Mouse (Mus musculus) mouse embryonic stem cell (cell line): ENCODE data around the gene Higd1c.

Source experiments
- in situ Hi-C, 2 experiments: fragments of 300-500 bp; cut with MboI; formaldehyde crosslinking; loops; 1 replicate in 1 of 2; 3 replicates in 1 of 2; pipeline ENCODE4 v1.14.3; 2019 to 2020; ENCODE audit warnings: low sequenced_read_pairs in 2 of 2, low pct_unique_long_range_greater_than_20kb in 1 of 2, mixed read lengths in 1 of 2; ENCODE audit not compliant: unreplicated experiment in 1 of 2

Gene Higd1c

GRCm38 (mm10) chr15:100422899-100423860, 58.8 kb downstream of the Higd1c start:
- in situ Hi-C loops: no loop called here

DNA sequence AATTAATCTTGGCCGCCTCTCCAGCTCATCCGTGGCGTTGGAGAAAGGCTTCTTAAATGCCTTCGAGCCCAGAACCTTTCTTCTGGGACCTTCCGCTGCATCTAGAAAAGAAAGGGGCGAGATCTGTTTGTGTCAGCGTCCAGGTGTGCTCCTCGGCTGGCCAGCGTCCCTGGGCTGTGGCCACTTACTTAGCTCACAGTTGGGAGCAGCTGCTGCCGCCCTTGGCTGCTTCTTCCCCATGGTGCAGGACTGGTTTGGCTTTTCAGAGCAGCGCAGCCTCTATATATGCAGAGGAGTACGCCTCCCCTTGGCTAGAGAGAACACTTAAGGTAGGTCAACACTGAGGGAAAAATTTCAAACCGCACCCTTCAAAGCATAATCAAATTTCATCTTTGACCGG, 59.6 kb downstream of the Higd1c start:
- in situ Hi-C loops: no loop called here

DNA sequence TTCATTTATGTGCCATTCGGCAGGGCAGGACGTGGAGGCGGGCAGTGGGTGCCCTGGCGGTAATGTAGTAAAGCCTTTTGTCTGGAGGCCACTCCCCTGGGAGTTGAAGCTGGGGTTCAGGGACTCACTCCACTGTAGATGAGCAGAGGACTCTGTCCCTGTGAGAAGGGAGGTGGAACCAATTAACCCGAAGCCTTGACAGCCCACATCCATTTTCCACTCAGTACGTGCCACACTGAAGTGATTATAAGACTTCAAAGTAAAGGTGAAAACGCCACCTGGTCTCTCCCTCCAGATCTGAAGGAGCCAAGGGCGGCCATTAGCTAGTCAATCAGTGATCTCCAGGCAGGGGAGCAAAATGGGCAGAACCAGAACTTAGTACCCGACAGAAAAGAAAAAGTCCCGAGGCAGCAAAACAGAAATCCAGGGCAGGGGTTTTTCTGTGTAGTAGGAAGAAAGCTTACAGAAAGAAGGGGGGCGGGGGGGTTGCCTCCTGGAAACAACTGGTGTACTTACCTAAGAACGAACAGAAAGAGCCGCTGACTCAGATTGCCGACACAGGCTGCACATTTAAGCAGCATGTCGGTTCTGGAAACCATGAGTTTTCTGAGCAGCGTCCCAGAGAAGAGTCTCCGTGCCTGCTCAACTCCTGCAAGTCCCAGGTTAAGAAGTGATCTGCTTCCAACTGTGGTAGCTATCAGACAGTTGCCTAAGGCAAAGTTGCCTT, 60.2 kb downstream of the Higd1c start, which contains the start of gene Slc11a2:
TSS of gene Slc11a2 (minus strand) at position 677 of the 727 bp plus-strand sequence.
- in situ Hi-C loops: no loop called here

DNA sequence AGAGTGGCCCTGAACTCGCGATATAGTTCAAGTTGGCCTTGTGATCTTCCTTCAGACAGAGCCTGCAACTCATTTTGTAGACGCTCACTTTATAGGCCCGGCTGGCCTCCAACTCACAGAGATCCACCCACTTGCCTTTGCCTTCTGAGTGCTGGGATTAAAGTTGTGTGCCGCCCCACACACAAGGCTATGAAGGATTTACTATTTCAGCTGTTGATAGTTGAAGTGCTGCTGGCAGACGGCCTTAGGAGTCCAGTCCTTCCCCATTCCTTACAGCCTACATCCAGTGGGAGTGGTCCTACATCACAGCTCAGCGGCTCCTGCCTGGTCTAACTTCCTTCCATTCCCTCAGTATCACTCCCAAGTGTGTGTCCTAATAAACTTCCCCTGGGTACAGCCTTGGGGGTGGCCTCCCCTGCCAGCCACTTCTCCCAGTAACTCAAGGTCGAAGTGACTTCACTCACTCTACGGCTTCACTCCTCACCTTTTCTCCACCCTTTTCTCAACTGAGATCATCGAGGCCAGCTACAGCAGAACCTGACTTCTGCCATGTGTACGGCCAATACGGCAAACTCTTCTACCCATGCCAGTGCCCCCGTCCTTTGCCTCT, 64.1 kb downstream of the Higd1c start:
- in situ Hi-C loops: no loop called here

- in situ Hi-C loops: no loop called here
Measured at GRCm38 (mm10) chr15:100429959-100430565, 65.7 kb downstream of the Higd1c start.

GRCm38 (mm10) chr15:100433234-100433633, 68.9 kb downstream of the Higd1c start:
- in situ Hi-C loops: no loop called here
